Mouse (Mus musculus): ENCODE measurements around the gene Med17. TPM values are rescaled to one million over a fixed set of nuclear protein-coding genes. Genes with fewer than 3 reads are reported as not detected.

Med17 gene
- polyA plus RNA-seq, 1 experiment from 2014 or later: 37.2 TPM

Small RNA genes lying within 50 kb of the gene (microRNA-seq; reads per million reads assigned to microRNA genes)
- 1.2 reads per million for gene Gm49349
- 0.91 reads per million for gene mmu-mir-7650

Other genes starting within 250 kb of the Med17 start
- gene Panx1, start 234.5 kb downstream of the Med17 start, polyA plus RNA-seq (2016; fragmentation: Nextera tagmentation; extraction: Ambion mirVana): 68.7 and 70.9 TPM in 2 replicates
- gene Hephl1, start 167.8 kb downstream of the Med17 start, polyA plus RNA-seq (2016; fragmentation: Nextera tagmentation; extraction: Ambion mirVana): not detected in 2 replicates
- gene Vstm5, start 40.9 kb downstream of the Med17 start, polyA plus RNA-seq (2016; fragmentation: Nextera tagmentation; extraction: Ambion mirVana): 1.1 and 1.2 TPM in 2 replicates
- gene Taf1d, start 26.3 kb upstream of the Med17 start, polyA plus RNA-seq (2016; fragmentation: Nextera tagmentation; extraction: Ambion mirVana): 96.7 and 101 TPM in 2 replicates
- gene 4931406C07Rik, start 26.5 kb upstream of the Med17 start, polyA plus RNA-seq (2016; fragmentation: Nextera tagmentation; extraction: Ambion mirVana): 5.4 and 6.8 TPM in 2 replicates
- gene Cep295, start 77.9 kb upstream of the Med17 start, polyA plus RNA-seq (2016; fragmentation: Nextera tagmentation; extraction: Ambion mirVana): 22.7 and 25.6 TPM in 2 replicates
- gene Smco4, start 213.5 kb upstream of the Med17 start, polyA plus RNA-seq (2016; fragmentation: Nextera tagmentation; extraction: Ambion mirVana): 2.5 and 2.6 TPM in 2 replicates